Mouse (Mus musculus): Measurements from ENCODE around the gene Polg.

The Polg gene

GRCm38 (mm10) chr7:79502152-79503102 lies 36.3 kb upstream of the Polg start:
- DNase-seq: no peak

GRCm38 (mm10) chr7:79501581-79502031 lies 35.4 kb upstream of the Polg start:
- no peak for DNase-seq

DNA sequence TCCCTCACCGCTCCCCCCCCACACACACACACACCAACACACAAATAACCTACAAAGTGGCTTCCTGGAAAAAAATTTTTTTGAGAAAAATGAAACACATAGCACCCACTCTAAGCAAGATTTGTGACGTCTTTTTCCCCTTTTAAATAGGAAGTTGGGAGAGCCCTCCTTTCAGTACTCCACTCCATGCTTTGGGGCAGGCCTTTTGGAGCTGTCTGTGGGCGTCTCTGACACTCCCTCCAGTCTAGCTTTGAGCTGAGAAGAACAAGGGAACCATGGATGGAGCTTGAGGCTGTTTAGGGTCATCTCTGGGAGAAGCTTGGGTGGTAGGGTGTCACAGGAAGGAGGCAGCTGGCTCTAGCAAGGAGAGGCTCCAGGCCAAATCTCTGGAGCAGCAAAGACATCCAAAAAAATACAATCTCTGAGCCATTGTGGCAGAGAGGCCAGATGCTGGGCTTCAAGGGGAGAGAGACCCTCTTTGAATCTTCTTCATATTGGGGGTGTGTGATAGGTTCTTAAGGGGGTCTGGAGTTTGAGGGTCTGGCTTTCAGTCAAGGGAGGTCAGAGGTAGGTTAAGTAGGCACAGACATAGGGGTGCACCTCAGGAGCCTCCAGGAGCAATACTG lies 34.6 kb upstream of the Polg start:
- no peak for DNase-seq

DNA sequence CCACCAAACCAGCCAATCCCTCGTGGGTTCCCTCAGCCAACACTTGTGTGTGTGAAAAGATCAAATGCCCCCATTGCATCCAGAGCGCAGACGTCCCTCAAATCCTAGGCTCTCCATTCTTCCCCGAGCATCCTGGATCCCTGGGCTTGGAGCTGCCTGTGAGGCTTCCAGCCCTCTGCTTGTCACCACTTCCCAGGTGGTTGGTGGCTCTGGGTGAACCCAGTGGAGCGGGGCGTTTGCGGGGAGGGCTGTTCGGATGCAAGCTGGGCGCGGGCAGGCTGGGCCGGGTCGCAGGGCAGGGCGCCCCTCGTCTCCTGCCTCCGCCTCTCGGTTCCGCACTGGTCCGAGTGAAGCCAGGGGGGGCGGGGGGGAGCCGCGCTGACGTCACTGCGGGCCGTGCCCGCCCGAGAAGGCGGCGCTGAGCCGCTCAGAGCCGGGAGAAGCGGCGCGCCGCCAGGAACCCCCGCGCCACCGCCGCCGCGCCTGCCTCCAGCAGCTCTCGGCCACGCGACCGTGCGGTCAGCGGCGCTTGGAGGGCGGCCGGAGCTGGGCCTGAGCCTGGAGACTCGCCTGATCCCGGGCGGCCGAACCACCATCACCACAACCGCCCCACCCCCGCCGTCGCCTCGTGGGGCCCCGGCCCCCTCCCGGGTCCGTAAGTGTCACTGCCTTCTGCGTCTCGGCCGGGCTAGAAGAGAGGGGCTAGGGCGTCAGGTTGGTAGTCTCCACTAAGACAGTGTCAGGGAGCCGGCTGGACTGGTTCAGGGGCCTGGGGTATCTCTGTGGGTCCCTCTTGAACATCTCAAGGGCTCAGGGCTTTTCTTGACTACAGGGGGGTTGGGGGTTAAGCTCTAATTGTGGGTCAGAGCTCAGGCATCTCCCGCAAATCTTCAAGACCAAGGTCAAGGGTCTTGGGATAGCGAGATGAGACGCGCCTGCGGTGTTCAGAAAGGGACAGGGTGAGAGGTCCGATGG lies 33.7 kb upstream of the Polg start:
- DNase-seq: no peak

GRCm38 (mm10) chr7:79498965-79499595 lies 32.9 kb upstream of the Polg start:
- peak; percentile 33 for DNase-seq

GRCm38 (mm10) chr7:79498356-79498755 lies 32.2 kb upstream of the Polg start:
- DNase-seq: no peak

GRCm38 (mm10) chr7:79497701-79498115 lies 31.5 kb upstream of the Polg start:
- no peak for DNase-seq

DNA sequence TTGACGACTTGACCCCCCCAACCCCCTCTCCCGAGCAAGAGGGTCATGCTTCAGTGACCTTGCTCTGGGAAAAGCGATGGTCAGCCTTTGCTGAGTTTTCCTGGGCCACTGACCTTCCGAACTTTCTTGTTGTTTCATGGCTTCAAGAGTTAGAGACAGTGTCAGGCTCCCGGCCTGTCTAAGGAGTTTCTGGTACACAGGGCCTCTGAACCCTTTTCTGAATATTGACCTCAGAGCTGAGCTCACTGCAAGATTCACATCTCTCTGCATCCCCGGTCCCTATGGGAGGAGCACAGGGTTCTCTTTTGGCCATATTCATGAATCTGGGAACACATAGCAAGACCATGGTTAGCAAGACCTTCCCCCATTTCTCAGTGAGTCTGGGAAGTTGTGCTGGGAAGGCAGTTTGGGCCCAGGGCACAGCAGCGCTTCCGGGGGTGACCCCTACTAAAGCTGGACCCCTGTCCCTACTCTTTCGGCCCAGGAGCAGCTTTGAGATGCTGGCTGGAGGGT lies 30.7 kb upstream of the Polg start:
- DNase-seq: no peak

- DNase-seq: peak; percentile 78
Observed at GRCm38 (mm10) chr7:79495988-79496815, 30.0 kb upstream of the Polg start.

GRCm38 (mm10) chr7:79493915-79494314 lies 27.8 kb upstream of the Polg start:
- peak; percentile 47 for DNase-seq

GRCm38 (mm10) chr7:79486528-79486927 lies 20.4 kb upstream of the Polg start:
- no peak for DNase-seq

DNA sequence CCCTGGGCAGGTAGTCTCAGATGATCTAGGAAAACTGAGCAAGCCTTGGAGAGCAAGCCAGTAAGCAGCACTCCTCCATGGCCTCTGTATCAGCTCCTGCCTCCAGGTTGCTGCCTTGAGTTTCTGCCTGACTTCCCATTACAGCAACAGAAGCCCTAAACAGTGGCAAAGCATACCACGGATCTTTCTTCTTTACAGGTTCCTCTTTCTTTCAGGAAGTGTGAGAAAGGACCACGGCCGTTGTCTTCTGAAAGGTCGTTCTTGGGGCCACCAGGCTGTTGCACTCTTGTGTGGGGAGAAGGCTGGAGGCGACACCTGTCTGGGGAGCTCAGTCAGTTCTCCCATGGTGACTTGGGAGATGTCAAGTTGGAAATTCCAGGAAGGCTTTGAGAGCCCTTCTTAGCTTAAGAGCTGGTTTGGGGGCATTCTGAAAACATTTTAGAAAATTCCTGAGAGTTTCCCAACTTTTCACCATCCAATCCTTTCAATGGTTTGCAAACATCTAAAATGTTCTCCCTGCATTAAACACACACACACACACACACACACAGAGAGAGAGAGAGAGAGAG lies 8.8 kb upstream of the Polg start:
- DNase-seq: no peak

DNA sequence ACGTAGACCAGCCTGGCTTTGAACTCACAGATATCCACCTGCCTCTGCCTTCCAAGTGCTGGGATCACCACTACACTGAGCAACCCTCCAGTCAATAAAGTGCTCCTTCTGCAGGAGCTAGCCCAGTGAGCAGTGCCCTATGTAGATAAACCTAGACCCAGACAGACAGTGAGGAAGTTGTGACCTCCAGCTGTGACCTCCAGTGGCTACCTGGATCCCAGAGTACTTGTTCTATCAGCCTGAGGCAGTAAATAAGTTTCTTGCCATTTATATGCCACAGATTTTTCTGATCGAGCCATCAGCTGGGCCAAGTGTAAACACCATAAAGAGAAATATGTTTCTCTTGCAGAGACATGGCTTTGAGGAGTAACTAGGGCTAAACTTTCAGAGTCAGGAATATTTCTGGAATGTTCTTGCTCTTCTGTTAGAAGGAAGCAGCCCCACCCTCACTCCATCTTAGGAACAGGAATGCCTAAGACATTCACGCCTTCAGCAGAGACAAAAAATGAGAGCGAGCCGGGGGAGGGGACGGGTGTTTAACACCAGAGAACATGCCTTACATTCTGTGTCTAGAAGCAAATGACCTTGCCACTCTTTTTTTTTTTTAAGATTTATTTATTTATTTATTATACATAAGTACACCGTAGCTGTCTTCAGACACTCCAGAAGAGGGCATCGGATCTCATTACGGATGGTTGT lies 7.5 kb upstream of the Polg start:
- DNase-seq: no peak

- DNase-seq: peak; percentile 52
Observed at GRCm38 (mm10) chr7:79472792-79473191, 6.6 kb upstream of the Polg start.

DNA sequence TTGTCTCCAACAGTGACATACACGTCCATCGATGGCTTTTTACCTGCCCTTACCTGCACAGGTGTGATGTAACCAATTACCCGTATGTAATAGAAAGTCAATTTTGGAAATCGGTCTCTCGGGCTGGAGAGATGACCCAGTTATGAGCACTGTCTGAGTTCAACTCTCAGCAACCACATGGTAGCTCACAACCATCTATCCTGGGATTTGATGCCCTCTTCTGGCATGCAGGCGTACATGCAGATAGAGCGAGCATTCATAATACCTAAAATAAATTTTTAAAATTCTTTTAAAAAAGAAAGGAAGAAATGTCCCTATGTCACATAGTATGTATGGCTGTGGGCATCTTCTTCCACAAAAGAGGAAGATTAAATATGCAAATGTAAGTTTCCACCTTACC lies 5.3 kb upstream of the Polg start:
- no peak for DNase-seq

DNA sequence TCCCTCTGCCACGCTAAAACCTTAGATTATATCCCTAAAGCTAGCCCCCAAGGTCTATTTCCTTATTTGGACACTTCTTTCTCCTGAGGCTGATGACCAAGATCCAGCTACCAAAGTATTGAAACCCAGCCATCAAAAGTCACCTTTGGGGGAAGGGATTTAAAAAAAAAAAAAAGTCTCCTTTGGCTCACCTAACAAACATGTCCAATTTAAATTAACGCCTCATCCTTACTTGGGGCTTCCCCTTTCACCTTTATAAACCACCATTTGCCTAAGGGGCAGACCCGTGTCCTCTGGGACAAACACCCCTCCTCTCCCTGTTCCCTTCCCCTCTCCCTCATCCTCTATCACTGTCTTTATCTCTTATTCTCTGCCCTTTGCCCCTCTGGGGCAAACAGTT lies 4.6 kb upstream of the Polg start:
- no peak for DNase-seq

GRCm38 (mm10) chr7:79469766-79470165 lies 3.6 kb upstream of the Polg start:
- no peak for DNase-seq

GRCm38 (mm10) chr7:79468994-79469393 lies 2.8 kb upstream of the Polg start:
- DNase-seq: no peak

- no peak for DNase-seq
Observed at GRCm38 (mm10) chr7:79467951-79468350, 1.8 kb upstream of the Polg start.

DNA sequence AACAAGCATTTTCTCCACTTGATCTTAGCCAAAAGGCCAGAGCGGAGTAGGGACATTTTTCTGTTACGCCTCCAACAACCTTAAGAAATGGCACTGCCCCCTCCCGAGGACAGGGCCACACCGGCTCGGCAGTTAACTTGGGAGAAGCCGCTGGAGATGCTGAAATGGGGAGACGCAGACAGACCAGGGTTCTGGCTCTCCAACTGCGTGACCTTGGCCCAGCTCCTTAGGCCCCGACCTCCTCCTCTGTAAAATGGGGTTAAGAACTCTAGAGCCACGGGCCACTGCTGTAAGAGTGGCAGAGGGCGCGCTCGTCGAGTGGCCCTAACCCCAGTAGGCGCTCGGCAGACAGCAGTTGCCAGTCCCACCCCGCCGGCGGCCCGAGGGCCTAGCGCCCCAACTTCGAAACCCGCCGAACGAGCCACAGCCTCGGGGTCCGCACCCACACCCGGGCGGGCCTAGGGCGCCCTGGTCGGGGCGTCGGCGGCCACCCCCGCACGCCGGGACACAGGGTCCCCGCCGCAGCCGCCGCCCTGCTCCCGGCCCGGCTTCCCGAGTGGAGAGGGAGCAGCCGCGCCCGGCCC lies 609 bp downstream of the Polg start:
- peak; percentile 64 for DNase-seq
